Mouse (Mus musculus) kidney, adult 2 months (tissue): ENCODE results near the gene Cbx8. TPM values are rescaled to one million over a fixed set of nuclear protein-coding genes. Genes with fewer than 3 reads are reported as not detected.

Experiments used
- DNase-seq: peaks from one replicate; pipeline ENCODE4 v3.0.0; 2021
- H3K27ac ChIP-seq: fragments of 200-500 bp; 2 replicates; pipeline ENCODE4 v1.5.1; 2012; ENCODE audit warnings: low read depth, low read length, control low read depth, inconsistent platforms; ENCODE audit not compliant: insufficient read depth
- H3K27me3 ChIP-seq: fragments of 200-500 bp; replicated peaks from 2 replicates; pipeline ENCODE4 v1.6.1; 2012; ENCODE audit warnings: mild to moderate bottlenecking, moderate library complexity, low read length, inconsistent platforms; ENCODE audit not compliant: control insufficient read depth, insufficient read depth
- H3K36me3 ChIP-seq: fragments of 200-500 bp; 2 replicates; pipeline ENCODE4 v1.6.1; 2012; ENCODE audit warnings: mild to moderate bottlenecking, moderate library complexity, low read length, inconsistent platforms; ENCODE audit not compliant: control insufficient read depth, insufficient read depth
- H3K4me1 ChIP-seq: fragments of 200-500 bp; 2 replicates; pipeline ENCODE4 v1.6.1; 2011; ENCODE audit warnings: low read length; ENCODE audit not compliant: control insufficient read depth, insufficient read depth
- H3K4me3 ChIP-seq: fragments of 200-500 bp; 2 replicates; pipeline ENCODE4 v1.5.1; 2011; ENCODE audit warnings: mild to moderate bottlenecking, low read depth, low read length, control low read depth; ENCODE audit not compliant: insufficient read depth
- CTCF ChIP-seq: fragments of 200-500 bp; conservative IDR thresholded peaks from 2 replicates; pipeline ENCODE4 v1.5.1; 2011; ENCODE audit warnings: low read depth, mild to moderate bottlenecking, control low read depth, low read length, moderate library complexity, mixed read lengths; ENCODE audit not compliant: insufficient read depth, insufficient read length
- POLR2A ChIP-seq: fragments of 200-500 bp; IDR thresholded peaks from one replicate; pipeline ENCODE4 v1.6.1; 2011; ENCODE audit warnings: low read depth, low read length, control low read depth
- WGBS: fragments of 180-500 bp; shearing (Covaris S2); methylation state at CpG from one replicate; pipeline ENCODE4 v1.1.7; 2018; 5-methylcytosine and 5-hydroxymethylcytosine counted together
- polyA plus RNA-seq: library from polyadenylated mRNA; depleted of rRNA; stranded (reverse); fragments of >200 nt; gene quantifications from 2 replicates; pipeline ENCODE4 v1.2.3, GENCODE M21; 2012

The Cbx8 gene
- polyA plus RNA-seq, 1 experiment: 2.1 TPM

GRCm38 (mm10) chr11:119056301-119057211 is 15.8 kb upstream of the Cbx8 start:
- Histone ChIP-seq H3K27ac (peak overlapping the region; percentile 25), H3K36me3 (no peaks in the 10 kb centered on the region), H3K27me3 (peaks cover 2% of the 10 kb centered on the region), H3K4me1 (0 out of 2 replicates have a peak, but pooled peaks cover 6% of the 10 kb centered on the region), H3K4me3 (peak overlapping the region; percentile 52)
- 1% methylated on average over 64 of the region's 65 CpGs for WGBS
- DNase-seq: peak; percentile 52
- TF ChIP-seq POLR2A: no peak
- TF ChIP-seq CTCF: no peak

- H3K4me1 ChIP-seq: 0 out of 2 replicates have a peak, but pooled peaks cover 6% of the 10 kb centered on the region
- WGBS: 2% methylated on average over 32 of the region's 32 CpGs
- no peak overlapping the region for H3K27ac ChIP-seq
- H3K36me3 ChIP-seq: no peaks in the 10 kb centered on the region
- no peak for TF ChIP-seq CTCF
- TF ChIP-seq POLR2A: no peak
- peaks cover 2% of the 10 kb centered on the region for H3K27me3 ChIP-seq
- no peak for DNase-seq
- no peak overlapping the region; the same call in 1 of the 2 replicates for H3K4me3 ChIP-seq
Observed at GRCm38 (mm10) chr11:119055571-119056131, 14.9 kb upstream of the Cbx8 start.

- H3K27me3 ChIP-seq: peaks cover 2% of the 10 kb centered on the region
- TF ChIP-seq CTCF (peak; percentile 55), POLR2A (no peak)
- H3K36me3 ChIP-seq: no peaks in the 10 kb centered on the region
- peak; percentile 57 for DNase-seq
- 7% methylated on average over 47 of the region's 47 CpGs for WGBS
- H3K4me1 ChIP-seq: 0 out of 2 replicates have a peak, but pooled peaks cover 6% of the 10 kb centered on the region
- H3K4me3 ChIP-seq: no peak overlapping the region
- no peak overlapping the region for H3K27ac ChIP-seq
Observed at GRCm38 (mm10) chr11:119054351-119055345, 13.9 kb upstream of the Cbx8 start.

- 2% methylated on average over 34 of the region's 35 CpGs for WGBS
- TF ChIP-seq CTCF (no peak), POLR2A (no peak)
- Histone ChIP-seq H3K4me1 (0 out of 2 replicates have a peak, but pooled peaks cover 6% of the 10 kb centered on the region), H3K27ac (no peak overlapping the region), H3K36me3 (no peaks in the 10 kb centered on the region), H3K27me3 (peaks cover 2% of the 10 kb centered on the region), H3K4me3 (no peak overlapping the region)
- DNase-seq: no peak
Observed at GRCm38 (mm10) chr11:119053738-119054350, 13.1 kb upstream of the Cbx8 start.

GRCm38 (mm10) chr11:119053257-119053670 is 12.5 kb upstream of the Cbx8 start:
- DNase-seq: peak; percentile 80
- H3K4me3 ChIP-seq: peak overlapping the region; percentile 18; the same call in 1 of the 2 replicates
- H3K27ac ChIP-seq: no peak overlapping the region
- 0 out of 2 replicates have a peak, but pooled peaks cover 3% of the 10 kb centered on the region for H3K4me1 ChIP-seq
- TF ChIP-seq POLR2A (no peak), CTCF (0 out of 2 replicates have a peak, but pooled peaks have one; percentile 1)
- H3K36me3 ChIP-seq: no peaks in the 10 kb centered on the region
- H3K27me3 ChIP-seq: peaks cover 2% of the 10 kb centered on the region
- WGBS: under 1% methylated on average over 40 of the region's 42 CpGs

GRCm38 (mm10) chr11:119052661-119053256 is 12.0 kb upstream of the Cbx8 start:
- TF ChIP-seq CTCF (no peak), POLR2A (no peak)
- H3K4me1 ChIP-seq: 0 out of 2 replicates have a peak, but pooled peaks cover under 1% of the 10 kb centered on the region
- no peaks in the 10 kb centered on the region for H3K36me3 ChIP-seq
- DNase-seq: peak; percentile 45
- peak overlapping the region; percentile 18; the same call in 1 of the 2 replicates for H3K4me3 ChIP-seq
- no peak overlapping the region for H3K27ac ChIP-seq
- 6% methylated on average over 13 of the region's 13 CpGs for WGBS
- peaks cover 2% of the 10 kb centered on the region for H3K27me3 ChIP-seq
